Mouse (Mus musculus): ENCODE measurements at regions not wholly inside any gene's neighbourhood (a gene's known extent, or its start where the extent isn't known, plus 50 kb on each side); places are given as distances from the start of the nearest gene placed in this dataset.

GRCm38 (mm10) chr1:184532488-184533055, 199.8 kb downstream of the Hlx start:
- 77% methylated on average over 8 of the region's 8 CpGs for WGBS
- Histone ChIP-seq H3K27ac (replicated peaks) (no peak overlapping the region), H3K4me3 (replicated peaks) (no peak overlapping the region), H3K27me3 (replicated peaks) (no peaks in the 10 kb centered on the region), H3K36me3 (no peaks in the 10 kb centered on the region), H3K4me1 (0 out of 2 replicates have a peak, but pooled peaks cover 3% of the 10 kb centered on the region), H3K9ac (replicated peaks) (no peak overlapping the region), H3K9me3 (replicated peaks) (no peaks in the 10 kb centered on the region), H3K4me2 (no peak overlapping the region)
- ATAC-seq (ENCODE audit: low FRiP score): no peak

DNA sequence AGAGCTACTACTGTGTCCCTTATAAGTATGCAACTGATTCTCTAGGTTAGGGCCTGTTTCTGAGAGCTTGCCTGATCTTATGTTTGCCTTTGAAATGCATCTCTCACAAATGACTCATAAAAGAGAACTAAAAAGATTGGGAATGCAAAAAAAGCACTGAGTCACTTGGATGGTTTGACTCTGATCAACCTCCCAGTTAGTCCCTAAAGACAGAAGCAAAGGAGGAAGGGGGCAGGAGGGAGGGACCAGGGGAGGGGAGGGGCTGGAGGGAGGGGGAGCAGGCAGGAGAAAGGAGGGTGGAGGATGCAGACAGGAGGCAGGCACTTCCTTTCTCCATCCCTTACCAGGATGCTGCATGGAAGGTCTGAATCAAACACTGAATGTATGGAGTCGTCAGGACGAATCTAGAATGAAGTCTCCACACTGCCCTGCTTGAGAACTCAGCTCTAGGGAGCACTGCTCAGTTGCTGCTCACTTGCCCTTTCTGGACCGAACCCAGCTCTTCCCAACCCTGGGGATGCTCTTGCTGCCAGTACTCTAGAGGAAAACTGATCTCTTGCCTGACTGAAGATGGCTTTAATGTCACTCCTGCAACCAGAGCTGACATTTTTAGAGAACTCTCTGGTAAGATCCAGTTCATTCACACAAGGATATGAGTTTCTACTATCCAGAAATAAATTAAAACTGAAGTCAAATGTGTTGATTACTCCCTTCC, 201.7 kb downstream of the Hlx start:
- Histone ChIP-seq H3K4me1 (0 out of 2 replicates have a peak, but pooled peaks cover 3% of the 10 kb centered on the region), H3K36me3 (no peaks in the 10 kb centered on the region), H3K9me3 (replicated peaks) (no peaks in the 10 kb centered on the region), H3K27ac (replicated peaks) (no peak overlapping the region), H3K27me3 (replicated peaks) (no peaks in the 10 kb centered on the region), H3K9ac (replicated peaks) (no peak overlapping the region), H3K4me2 (no peak overlapping the region), H3K4me3 (replicated peaks) (no peak overlapping the region)
- no peak for ATAC-seq (ENCODE audit: low FRiP score)
- WGBS: 65% methylated on average over 3 of the region's 3 CpGs

GRCm38 (mm10) chr1:184525740-184526139, 206.7 kb downstream of the Hlx start:
- Histone ChIP-seq H3K4me3 (replicated peaks) (no peak overlapping the region), H3K36me3 (no peaks in the 10 kb centered on the region), H3K27me3 (replicated peaks) (no peaks in the 10 kb centered on the region), H3K4me2 (no peak overlapping the region), H3K9ac (replicated peaks) (no peak overlapping the region), H3K9me3 (replicated peaks) (no peaks in the 10 kb centered on the region), H3K27ac (replicated peaks) (no peak overlapping the region), H3K4me1 (no peaks in the 10 kb centered on the region)
- 81% methylated on average over 4 of the region's 4 CpGs for WGBS
- no peak for ATAC-seq (ENCODE audit: low FRiP score)

- Histone ChIP-seq H3K4me3 (replicated peaks) (no peak overlapping the region), H3K36me3 (no peaks in the 10 kb centered on the region), H3K4me1 (peaks cover 4% of the 10 kb centered on the region; the same call in 1 of the 2 replicates), H3K27me3 (replicated peaks) (no peaks in the 10 kb centered on the region), H3K9me3 (replicated peaks) (no peaks in the 10 kb centered on the region), H3K9ac (replicated peaks) (no peak overlapping the region), H3K4me2 (no peak overlapping the region), H3K27ac (replicated peaks) (no peak overlapping the region)
- ATAC-seq (ENCODE audit: low FRiP score): no peak
- 52% methylated on average over 5 of the region's 5 CpGs for WGBS
Measured at GRCm38 (mm10) chr1:184519551-184519950, 212.9 kb downstream of the Hlx start.

DNA sequence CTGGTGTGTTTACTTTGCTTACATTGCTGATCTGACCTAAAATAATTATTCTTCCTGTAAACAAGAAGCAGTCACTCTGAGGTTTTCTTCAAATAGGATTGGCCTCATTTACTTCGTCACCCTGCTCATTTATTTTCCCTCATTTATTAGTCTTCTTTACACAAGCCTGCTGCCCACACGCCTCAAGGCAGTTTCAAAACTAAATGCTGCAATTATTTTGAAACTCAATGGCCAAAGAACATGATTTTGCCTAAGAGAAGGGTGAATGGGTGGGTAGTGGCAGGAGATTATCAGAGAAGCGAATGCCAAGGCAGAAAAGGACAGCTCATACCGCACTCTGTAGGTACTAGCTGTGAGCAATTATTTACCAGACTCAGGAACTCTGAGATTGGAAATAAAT, 227.8 kb downstream of the Hlx start:
- no peak overlapping the region for H3K4me3 ChIP-seq (replicated peaks)
- H3K9me3 ChIP-seq (replicated peaks): no peaks in the 10 kb centered on the region; the same call in 1 of the 2 replicates
- no peaks in the 10 kb centered on the region for H3K36me3 ChIP-seq
- H3K27me3 ChIP-seq (replicated peaks): no peaks in the 10 kb centered on the region
- ATAC-seq (ENCODE audit: low FRiP score): no peak
- H3K27ac ChIP-seq (replicated peaks): no peak overlapping the region
- no peak overlapping the region for H3K9ac ChIP-seq (replicated peaks)
- no peak overlapping the region for H3K4me2 ChIP-seq
- WGBS: 61% methylated on average over 4 of the region's 4 CpGs
- 0 out of 2 replicates have a peak, but pooled peaks cover 3% of the 10 kb centered on the region for H3K4me1 ChIP-seq

DNA sequence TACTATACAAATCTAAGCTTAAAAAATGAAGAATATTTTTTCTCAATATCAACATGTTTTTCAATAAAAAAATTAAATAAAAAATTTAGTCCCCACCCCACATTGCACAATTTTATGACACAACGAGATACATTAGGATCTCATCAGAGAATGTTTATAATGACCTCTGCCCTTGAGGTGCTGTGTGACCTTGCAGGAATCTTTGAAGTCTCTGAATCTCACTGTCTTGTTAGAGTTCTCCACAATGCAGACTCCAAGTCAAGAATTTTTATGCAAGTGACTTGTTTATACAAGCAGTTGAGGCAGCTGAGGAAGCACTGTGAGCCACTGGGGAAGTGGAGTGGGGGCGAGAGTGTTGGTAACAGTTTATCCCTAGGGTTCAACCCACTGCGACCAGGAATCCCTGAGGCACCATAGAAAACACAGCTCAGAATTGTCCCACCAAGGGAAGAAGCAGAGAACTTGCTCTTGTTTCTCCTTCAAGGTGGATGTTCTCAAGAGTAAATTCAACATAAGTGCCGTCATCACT, 228.5 kb downstream of the Hlx start:
- Histone ChIP-seq H3K4me1 (0 out of 2 replicates have a peak, but pooled peaks cover 3% of the 10 kb centered on the region), H3K4me3 (replicated peaks) (no peak overlapping the region), H3K36me3 (no peaks in the 10 kb centered on the region), H3K27ac (replicated peaks) (no peak overlapping the region), H3K4me2 (no peak overlapping the region), H3K9me3 (replicated peaks) (no peaks in the 10 kb centered on the region; the same call in 1 of the 2 replicates), H3K9ac (replicated peaks) (no peak overlapping the region), H3K27me3 (replicated peaks) (no peaks in the 10 kb centered on the region)
- WGBS: 88% methylated on average over 4 of the region's 4 CpGs
- ATAC-seq (ENCODE audit: low FRiP score): no peak

DNA sequence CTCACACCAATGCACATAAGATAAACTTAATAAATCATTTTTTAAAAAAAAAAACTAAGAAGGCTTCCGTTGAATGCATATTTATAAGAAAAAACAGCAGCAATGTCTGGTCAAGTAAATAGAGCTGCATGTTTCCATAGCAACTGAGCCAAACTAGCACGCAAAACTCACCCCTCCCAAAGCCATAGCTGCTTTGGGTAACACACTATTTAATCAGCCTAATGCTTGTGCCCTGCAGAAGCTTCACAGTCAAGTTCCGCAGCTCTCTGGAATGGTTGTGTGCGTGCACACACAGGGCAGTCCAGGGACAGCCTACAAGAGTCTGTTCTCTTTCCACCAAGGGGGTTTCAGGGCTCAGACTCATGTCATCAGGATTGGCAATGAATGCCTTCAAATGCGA, 231.7 kb downstream of the Hlx start:
- WGBS: 68% methylated on average over 5 of the region's 5 CpGs
- H3K4me1 ChIP-seq: 0 out of 2 replicates have a peak, but pooled peaks cover 3% of the 10 kb centered on the region

DNA sequence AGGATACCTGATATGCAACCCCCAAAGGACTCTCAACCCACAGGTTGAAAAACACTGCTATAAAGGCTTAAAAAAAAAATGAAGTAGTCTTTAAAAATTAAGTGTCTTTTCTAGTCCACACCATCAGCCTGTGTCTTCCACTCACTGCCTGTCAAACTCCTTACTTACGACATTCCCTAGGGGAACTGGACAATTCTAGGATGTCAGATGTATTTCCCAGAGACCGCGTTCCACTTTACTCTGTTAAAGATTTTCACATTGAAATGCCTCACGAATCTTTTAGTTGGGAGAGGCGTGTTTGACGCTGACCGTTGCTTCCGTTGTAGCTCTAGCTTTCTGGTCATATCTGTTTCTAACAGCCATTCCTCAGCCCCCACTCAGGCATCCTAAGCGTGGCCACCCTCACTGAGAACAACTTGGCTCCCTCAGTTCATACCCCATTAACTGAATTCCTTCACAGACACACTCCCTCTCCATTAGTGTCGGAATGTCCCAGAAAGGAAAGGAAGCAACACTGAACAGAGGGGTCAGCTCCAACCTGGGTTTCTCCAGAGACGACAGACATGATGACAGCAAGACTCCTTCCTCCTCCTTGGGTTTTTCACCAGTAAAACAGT, 233.4 kb downstream of the Hlx start:
- Histone ChIP-seq H3K4me2 (no peak overlapping the region), H3K4me1 (0 out of 2 replicates have a peak, but pooled peaks cover 3% of the 10 kb centered on the region), H3K27me3 (replicated peaks) (no peaks in the 10 kb centered on the region), H3K27ac (replicated peaks) (no peak overlapping the region), H3K9me3 (replicated peaks) (no peaks in the 10 kb centered on the region; the same call in 1 of the 2 replicates), H3K36me3 (no peaks in the 10 kb centered on the region), H3K9ac (replicated peaks) (no peak overlapping the region), H3K4me3 (replicated peaks) (no peak overlapping the region)
- ATAC-seq (ENCODE audit: low FRiP score): no peak
- WGBS: 84% methylated on average over 11 of the region's 11 CpGs

More for the DNA sequence above, 231.7 kb downstream of the Hlx start:
- no peak overlapping the region for H3K27ac ChIP-seq (replicated peaks)
- H3K9me3 ChIP-seq (replicated peaks): no peaks in the 10 kb centered on the region; the same call in 1 of the 2 replicates
- H3K4me2 ChIP-seq: no peak overlapping the region
- no peaks in the 10 kb centered on the region for H3K27me3 ChIP-seq (replicated peaks)
- H3K36me3 ChIP-seq: no peaks in the 10 kb centered on the region
- H3K9ac ChIP-seq (replicated peaks): no peak overlapping the region
- H3K4me3 ChIP-seq (replicated peaks): no peak overlapping the region
- ATAC-seq (ENCODE audit: low FRiP score): no peak

- no peak overlapping the region for H3K4me2 ChIP-seq
- WGBS: 23% methylated on average over 1 of the region's 1 CpGs
- no peak overlapping the region for H3K27ac ChIP-seq (replicated peaks)
- H3K9ac ChIP-seq (replicated peaks): no peak overlapping the region
- ATAC-seq (ENCODE audit: low FRiP score): no peak
- no peak overlapping the region for H3K4me3 ChIP-seq (replicated peaks)
- H3K36me3 ChIP-seq: no peaks in the 10 kb centered on the region
- H3K9me3 ChIP-seq (replicated peaks): no peaks in the 10 kb centered on the region
- no peaks in the 10 kb centered on the region for H3K27me3 ChIP-seq (replicated peaks)
- 0 out of 2 replicates have a peak, but pooled peaks cover 3% of the 10 kb centered on the region for H3K4me1 ChIP-seq
Measured at GRCm38 (mm10) chr1:184497007-184497406, 235.4 kb downstream of the Hlx start.

GRCm38 (mm10) chr1:184493811-184494210, 238.6 kb downstream of the Hlx start:
- H3K27me3 ChIP-seq (replicated peaks): no peaks in the 10 kb centered on the region
- H3K36me3 ChIP-seq: no peaks in the 10 kb centered on the region
- no peak overlapping the region for H3K9ac ChIP-seq (replicated peaks)
- no peak overlapping the region for H3K4me3 ChIP-seq (replicated peaks)
- 84% methylated on average over 8 of the region's 8 CpGs for WGBS
- peaks cover 6% of the 10 kb centered on the region; the same call in 1 of the 2 replicates for H3K4me1 ChIP-seq
- ATAC-seq (ENCODE audit: low FRiP score): no peak
- no peak overlapping the region for H3K27ac ChIP-seq (replicated peaks)
- no peak overlapping the region for H3K4me2 ChIP-seq
- no peaks in the 10 kb centered on the region for H3K9me3 ChIP-seq (replicated peaks)

DNA sequence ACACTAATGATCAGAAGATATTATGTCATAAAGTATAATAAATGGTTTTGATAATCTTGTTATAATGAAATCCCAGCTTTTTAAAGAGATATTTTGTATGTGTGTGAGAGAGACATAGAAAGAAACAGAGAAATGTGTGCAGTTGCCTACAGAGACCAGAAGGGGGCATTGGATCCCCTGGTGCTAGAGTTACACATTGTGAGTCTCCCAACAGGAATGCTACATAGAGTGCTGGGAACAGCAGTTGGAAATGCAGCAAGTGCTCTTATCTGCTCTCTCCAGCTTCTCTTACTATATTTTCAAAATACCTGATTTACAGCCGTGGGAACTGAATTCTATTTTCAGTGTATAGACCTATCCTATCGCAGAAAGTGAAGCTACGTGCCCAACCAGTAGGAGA, 240.3 kb downstream of the Hlx start:
- no peaks in the 10 kb centered on the region for H3K27me3 ChIP-seq (replicated peaks)
- WGBS: 95% methylated on average over 3 of the region's 3 CpGs
- no peaks in the 10 kb centered on the region for H3K36me3 ChIP-seq
- no peak for ATAC-seq (ENCODE audit: low FRiP score)
- no peaks in the 10 kb centered on the region for H3K9me3 ChIP-seq (replicated peaks)
- H3K9ac ChIP-seq (replicated peaks): no peak overlapping the region
- H3K27ac ChIP-seq (replicated peaks): no peak overlapping the region
- no peak overlapping the region for H3K4me2 ChIP-seq
- H3K4me3 ChIP-seq (replicated peaks): no peak overlapping the region
- H3K4me1 ChIP-seq: peaks cover 6% of the 10 kb centered on the region; the same call in 1 of the 2 replicates

Data from neural tube, embryonic 15.5 days (tissue).